Mouse (Mus musculus): ENCODE data around the gene Nat10. TPM values are rescaled to one million over a fixed set of nuclear protein-coding genes. Genes with fewer than 3 reads are reported as not detected.

The Nat10 gene
- polyA plus RNA-seq (2015; fragmentation: Nextera tagmentation; extraction: Ambion mirVana), result 18.5 and 23.1 TPM in 2 replicates

GRCm38 (mm10) chr2:103760906-103761716 is at the start of gene Nat10:
Gene Nat10 (minus strand): TSS chr2:103761270.
- no peaks in the 10 kb centered on the region for H3K27me3 ChIP-seq (replicated peaks)
- ATAC-seq (ENCODE audit: low FRiP score), result peak; percentile 97
- peak within 1 kb of the TSS; percentile 86 for H3K4me3 ChIP-seq (replicated peaks)
- no peaks in the 10 kb centered on the region for H3K9me3 ChIP-seq (replicated peaks)
- peaks cover 21% of the 10 kb centered on the region for H3K4me1 ChIP-seq
- H3K27ac ChIP-seq (replicated peaks), result peak within 1 kb of the TSS; percentile 80
- peak within 1 kb of the TSS; percentile 68 for H3K9ac ChIP-seq (replicated peaks)
- H3K4me2 ChIP-seq, result peak within 1 kb of the TSS; percentile 88
- H3K36me3 ChIP-seq, result peaks cover 9% of the 10 kb centered on the region
- WGBS, result under 1% methylated on average over 47 of the region's 47 CpGs

- Histone ChIP-seq H3K36me3 (no peaks in the 10 kb centered on the region), H3K4me2 (no peak overlapping the region), H3K27me3 (replicated peaks) (no peaks in the 10 kb centered on the region), H3K27ac (replicated peaks) (no peak overlapping the region), H3K4me3 (replicated peaks) (no peak overlapping the region), H3K4me1 (no peaks in the 10 kb centered on the region), H3K9ac (replicated peaks) (no peak overlapping the region), H3K9me3 (replicated peaks) (no peaks in the 10 kb centered on the region)
- 91% methylated on average over 6 of the region's 6 CpGs for WGBS
- no peak for ATAC-seq (ENCODE audit: low FRiP score)
These were observed 49.3 kb upstream of the Nat10 start for GRCm38 (mm10) chr2:103810412-103810811.

GRCm38 (mm10) chr2:103808466-103808865 is 47.4 kb upstream of the Nat10 start:
- no peak for ATAC-seq (ENCODE audit: low FRiP score)
- Histone ChIP-seq H3K4me2 (no peak overlapping the region), H3K4me3 (replicated peaks) (no peak overlapping the region), H3K4me1 (no peaks in the 10 kb centered on the region), H3K9ac (replicated peaks) (no peak overlapping the region), H3K27me3 (replicated peaks) (no peaks in the 10 kb centered on the region), H3K27ac (replicated peaks) (no peak overlapping the region), H3K9me3 (replicated peaks) (no peaks in the 10 kb centered on the region), H3K36me3 (no peaks in the 10 kb centered on the region)

- Histone ChIP-seq H3K4me2 (no peak overlapping the region), H3K9ac (replicated peaks) (no peak overlapping the region), H3K4me1 (no peaks in the 10 kb centered on the region), H3K4me3 (replicated peaks) (no peak overlapping the region), H3K9me3 (replicated peaks) (no peaks in the 10 kb centered on the region), H3K27ac (replicated peaks) (no peak overlapping the region), H3K27me3 (replicated peaks) (no peaks in the 10 kb centered on the region), H3K36me3 (no peaks in the 10 kb centered on the region)
- 87% methylated on average over 5 of the region's 5 CpGs for WGBS
- no peak for ATAC-seq (ENCODE audit: low FRiP score)
These were observed 42.9 kb upstream of the Nat10 start for GRCm38 (mm10) chr2:103803770-103804530.

- H3K9me3 ChIP-seq (replicated peaks), result no peaks in the 10 kb centered on the region
- H3K9ac ChIP-seq (replicated peaks), result no peak overlapping the region
- WGBS, result 94% methylated on average over 1 of the region's 1 CpGs
- no peak overlapping the region for H3K27ac ChIP-seq (replicated peaks)
- H3K27me3 ChIP-seq (replicated peaks), result no peaks in the 10 kb centered on the region
- ATAC-seq (ENCODE audit: low FRiP score), result no peak
- no peak overlapping the region for H3K4me2 ChIP-seq
- no peaks in the 10 kb centered on the region for H3K36me3 ChIP-seq
- peaks cover 7% of the 10 kb centered on the region; the same call in 1 of the 2 replicates for H3K4me1 ChIP-seq
- H3K4me3 ChIP-seq (replicated peaks), result no peak overlapping the region
These were observed 41.4 kb upstream of the Nat10 start for GRCm38 (mm10) chr2:103802422-103802821.

GRCm38 (mm10) chr2:103797491-103798009 is 36.5 kb upstream of the Nat10 start, which contains the start of gene Caprin1:
Gene Caprin1 (minus strand): TSS chr2:103797649.
- Histone ChIP-seq H3K27ac (replicated peaks) (peak within 1 kb of the TSS; percentile 100), H3K9ac (replicated peaks) (peak within 1 kb of the TSS; percentile 96), H3K4me2 (peak within 1 kb of the TSS; percentile 65), H3K9me3 (replicated peaks) (no peaks in the 10 kb centered on the region), H3K36me3 (peaks cover 4% of the 10 kb centered on the region), H3K4me3 (replicated peaks) (peak within 1 kb of the TSS; percentile 78), H3K27me3 (replicated peaks) (no peaks in the 10 kb centered on the region), H3K4me1 (peaks cover 28% of the 10 kb centered on the region)
- 0% methylated on average over 33 of the region's 33 CpGs for WGBS
- ATAC-seq (ENCODE audit: low FRiP score), result peak; percentile 94

GRCm38 (mm10) chr2:103796861-103797466 is 35.9 kb upstream of the Nat10 start:
- H3K27ac ChIP-seq (replicated peaks), result peak overlapping the region; percentile 100
- H3K9me3 ChIP-seq (replicated peaks), result no peaks in the 10 kb centered on the region
- H3K9ac ChIP-seq (replicated peaks), result peak overlapping the region; percentile 96
- 0% methylated on average over 37 of the region's 72 CpGs for WGBS
- peaks cover 5% of the 10 kb centered on the region for H3K36me3 ChIP-seq
- H3K4me1 ChIP-seq, result peaks cover 34% of the 10 kb centered on the region
- no peaks in the 10 kb centered on the region for H3K27me3 ChIP-seq (replicated peaks)
- ATAC-seq (ENCODE audit: low FRiP score), result peak; percentile 79
- peak overlapping the region; percentile 78 for H3K4me3 ChIP-seq (replicated peaks)
- peak overlapping the region; percentile 65 for H3K4me2 ChIP-seq

- no peaks in the 10 kb centered on the region for H3K27me3 ChIP-seq (replicated peaks)
- peak overlapping the region; percentile 100 for H3K27ac ChIP-seq (replicated peaks)
- no peaks in the 10 kb centered on the region for H3K9me3 ChIP-seq (replicated peaks)
- peak overlapping the region; percentile 96 for H3K9ac ChIP-seq (replicated peaks)
- ATAC-seq (ENCODE audit: low FRiP score), result peak; percentile 54
- H3K4me3 ChIP-seq (replicated peaks), result peak overlapping the region; percentile 78
- peaks cover 7% of the 10 kb centered on the region for H3K36me3 ChIP-seq
- H3K4me2 ChIP-seq, result peak overlapping the region; percentile 65
- peaks cover 36% of the 10 kb centered on the region for H3K4me1 ChIP-seq
- 0% methylated on average over 42 of the region's 42 CpGs for WGBS
These were observed 35.3 kb upstream of the Nat10 start for GRCm38 (mm10) chr2:103796211-103796860.

GRCm38 (mm10) chr2:103795843-103796210 is 34.8 kb upstream of the Nat10 start:
- Histone ChIP-seq H3K4me3 (replicated peaks) (peak overlapping the region; percentile 78), H3K4me2 (peak overlapping the region; percentile 65), H3K4me1 (peaks cover 40% of the 10 kb centered on the region), H3K27ac (replicated peaks) (peak overlapping the region; percentile 100), H3K9ac (replicated peaks) (peak overlapping the region; percentile 96), H3K9me3 (replicated peaks) (no peaks in the 10 kb centered on the region), H3K36me3 (peaks cover 10% of the 10 kb centered on the region), H3K27me3 (replicated peaks) (no peaks in the 10 kb centered on the region)
- ATAC-seq (ENCODE audit: low FRiP score), result peak; percentile 64
- 1% methylated on average over 11 of the region's 11 CpGs for WGBS

- Histone ChIP-seq H3K27me3 (replicated peaks) (no peaks in the 10 kb centered on the region), H3K9me3 (replicated peaks) (no peaks in the 10 kb centered on the region), H3K4me3 (replicated peaks) (no peak overlapping the region), H3K27ac (replicated peaks) (no peak overlapping the region), H3K4me2 (no peak overlapping the region), H3K9ac (replicated peaks) (no peak overlapping the region), H3K36me3 (peaks cover 10% of the 10 kb centered on the region), H3K4me1 (peaks cover 50% of the 10 kb centered on the region)
- 97% methylated on average over 1 of the region's 1 CpGs for WGBS
- no peak for ATAC-seq (ENCODE audit: low FRiP score)
These were observed 30.9 kb upstream of the Nat10 start for GRCm38 (mm10) chr2:103792009-103792408.

- Histone ChIP-seq H3K4me1 (peaks cover 18% of the 10 kb centered on the region), H3K27me3 (replicated peaks) (no peaks in the 10 kb centered on the region), H3K36me3 (peaks cover 8% of the 10 kb centered on the region), H3K9me3 (replicated peaks) (no peaks in the 10 kb centered on the region), H3K4me2 (no peak overlapping the region), H3K27ac (replicated peaks) (no peak overlapping the region), H3K4me3 (replicated peaks) (no peak overlapping the region), H3K9ac (replicated peaks) (no peak overlapping the region)
- 98% methylated on average over 1 of the region's 1 CpGs for WGBS
- ATAC-seq (ENCODE audit: low FRiP score), result no peak
These were observed 24.7 kb upstream of the Nat10 start for GRCm38 (mm10) chr2:103785735-103786134.

Measured in neural tube, embryonic 15.5 days (tissue).